Mouse (Mus musculus): Measurements from ENCODE around the gene Eya2. TPM values are rescaled to one million over a fixed set of nuclear protein-coding genes. Genes with fewer than 3 reads are reported as not detected.

The Eya2 gene
- polyA plus RNA-seq, 1 experiment: 2.4 TPM

DNA sequence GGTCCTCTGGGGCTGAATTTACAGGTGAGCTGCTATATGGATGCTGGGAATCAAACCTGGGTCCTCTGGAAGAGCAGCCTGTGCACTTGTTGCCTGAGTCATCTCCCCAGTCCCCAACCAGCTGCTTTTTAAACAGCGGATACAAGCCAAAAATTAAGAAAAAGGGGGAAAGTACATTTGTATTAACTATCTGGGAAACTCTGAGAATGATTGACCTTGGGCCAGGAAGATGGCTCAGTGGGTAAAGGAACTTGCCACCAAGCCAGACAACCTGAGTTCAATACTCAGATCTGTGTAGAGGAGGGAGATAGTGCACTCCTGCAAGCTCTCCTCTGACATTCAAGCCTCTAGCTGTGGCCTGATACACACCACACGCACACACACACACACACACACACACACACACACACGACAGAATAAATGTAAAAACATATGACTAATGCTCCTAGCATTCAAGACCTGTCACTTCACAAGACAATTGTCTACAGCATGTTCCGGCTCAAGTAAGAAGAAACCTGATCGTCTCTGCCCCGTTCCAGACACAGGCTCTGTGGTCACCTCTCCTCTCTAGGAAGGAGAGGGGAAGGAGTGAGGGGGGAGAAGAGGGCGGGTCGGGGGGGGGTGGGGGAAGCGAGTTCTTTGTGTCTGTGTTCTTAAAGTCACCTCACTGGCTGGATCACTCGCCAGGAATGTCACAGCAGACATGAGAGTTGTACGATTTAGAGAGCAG is 35.2 kb upstream of the Eya2 start:
- TF ChIP-seq CTCF (IDR thresholded peaks at IDR 0.05; ENCODE audit: control insufficient read depth, insufficient read depth, low read length) (no peak), POLR2A (IDR thresholded peaks at IDR 0.05; ENCODE audit: borderline replicate concordance, control insufficient read depth, low read depth, low read length) (no peak)
- H3K27ac ChIP-seq (ENCODE audit: control insufficient read depth, insufficient read depth, low read depth, low read length, poor library complexity): no peak overlapping the region
- WGBS: 20% methylated on average over 11 of the region's 11 CpGs
- no peaks in the 10 kb centered on the region for H3K4me1 ChIP-seq (ENCODE audit: control insufficient read depth, insufficient read depth, low read length)
- H3K4me3 ChIP-seq (replicated peaks; ENCODE audit: control insufficient read depth, low read depth, low read length): no peak overlapping the region

DNA sequence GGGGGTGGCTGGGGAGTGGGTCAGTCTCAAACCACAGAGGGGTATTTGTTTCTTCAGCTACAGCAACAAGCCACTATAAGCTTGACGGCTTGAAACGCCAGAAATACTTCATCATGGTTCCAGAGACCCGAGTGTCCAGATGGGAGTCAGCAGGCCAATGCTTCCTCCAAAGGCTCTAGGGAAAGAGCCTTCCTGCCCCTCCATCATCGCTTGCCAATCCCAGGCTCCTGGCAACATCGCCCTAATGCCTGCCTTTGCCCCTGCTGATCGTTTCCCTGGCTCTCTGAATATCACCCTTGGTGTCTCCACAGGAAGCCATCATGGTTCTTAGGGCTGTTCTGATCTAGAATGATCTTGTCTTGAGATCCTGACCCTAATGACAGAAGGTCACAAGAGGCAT is 33.0 kb upstream of the Eya2 start:
- TF ChIP-seq POLR2A (IDR thresholded peaks at IDR 0.05; ENCODE audit: borderline replicate concordance, control insufficient read depth, low read depth, low read length) (no peak), CTCF (IDR thresholded peaks at IDR 0.05; ENCODE audit: control insufficient read depth, insufficient read depth, low read length) (no peak)
- no peak overlapping the region for H3K27ac ChIP-seq (ENCODE audit: control insufficient read depth, insufficient read depth, low read depth, low read length, poor library complexity)
- 90% methylated on average over 6 of the region's 6 CpGs for WGBS
- no peaks in the 10 kb centered on the region for H3K4me1 ChIP-seq (ENCODE audit: control insufficient read depth, insufficient read depth, low read length)
- no peak overlapping the region for H3K4me3 ChIP-seq (replicated peaks; ENCODE audit: control insufficient read depth, low read depth, low read length)

DNA sequence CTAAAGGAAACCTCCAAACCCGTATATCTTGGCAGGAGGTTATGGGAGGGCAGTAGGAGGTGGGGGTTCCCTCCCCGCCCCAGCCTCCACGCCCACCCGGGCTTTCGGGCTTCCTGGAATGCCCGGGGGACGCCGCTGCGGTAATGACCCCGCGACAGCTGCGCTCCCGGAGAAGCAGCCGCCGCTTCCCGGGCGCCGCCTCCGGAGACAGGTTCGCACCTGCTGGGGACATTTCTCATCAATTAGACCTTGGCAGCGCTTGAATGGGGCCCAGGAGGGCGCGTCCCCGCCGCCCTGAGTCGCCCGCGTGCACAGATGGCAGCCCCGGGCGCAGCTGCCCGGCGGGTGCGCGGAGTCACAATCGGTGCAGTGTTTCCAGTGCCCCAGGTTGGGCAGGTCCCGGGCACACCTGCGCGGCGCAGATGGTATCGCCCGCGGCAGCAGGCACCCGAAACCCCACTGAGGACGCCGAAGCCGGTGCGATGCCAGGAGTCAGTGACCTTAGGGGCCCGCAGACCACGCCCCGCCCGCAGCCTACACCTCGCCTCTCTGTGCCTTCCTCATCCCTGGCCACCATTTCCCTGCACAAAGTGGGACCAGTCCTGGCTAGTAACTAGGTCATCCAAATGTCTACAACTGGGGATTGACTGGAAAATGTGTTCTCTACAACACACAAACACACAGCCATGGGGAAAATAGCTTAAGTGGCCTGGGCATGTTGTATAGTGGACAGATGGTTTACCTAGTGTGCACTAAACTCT is 31.4 kb upstream of the Eya2 start:
- WGBS: 2% methylated on average over 52 of the region's 52 CpGs
- Histone ChIP-seq H3K27ac (ENCODE audit: control insufficient read depth, insufficient read depth, low read depth, low read length, poor library complexity) (no peak overlapping the region), H3K4me3 (replicated peaks; ENCODE audit: control insufficient read depth, low read depth, low read length) (no peak overlapping the region), H3K4me1 (ENCODE audit: control insufficient read depth, insufficient read depth, low read length) (no peaks in the 10 kb centered on the region)
- no peak for TF ChIP-seq POLR2A (IDR thresholded peaks at IDR 0.05; ENCODE audit: borderline replicate concordance, control insufficient read depth, low read depth, low read length)
- no peak for TF ChIP-seq CTCF (IDR thresholded peaks at IDR 0.05; ENCODE audit: control insufficient read depth, insufficient read depth, low read length)

DNA sequence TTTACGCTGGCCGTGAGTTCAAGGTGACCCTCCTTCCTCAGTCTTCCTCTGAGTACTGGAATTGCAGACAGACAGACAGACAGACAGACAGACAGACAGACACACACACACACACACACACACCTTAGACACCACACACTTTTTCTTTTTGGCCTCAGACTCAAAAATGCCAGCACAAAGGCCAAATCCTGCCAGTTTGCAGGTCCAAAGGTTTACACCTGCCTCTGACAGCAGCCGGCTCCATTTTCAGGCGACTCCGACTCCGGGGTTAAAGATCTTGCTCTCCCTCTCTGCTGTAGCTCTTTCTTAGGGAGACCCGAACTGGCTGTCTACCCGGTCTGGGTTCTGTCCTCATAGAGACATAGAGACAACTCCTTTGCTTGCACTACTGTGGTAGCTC is 30.7 kb upstream of the Eya2 start:
- no peak overlapping the region for H3K4me3 ChIP-seq (replicated peaks; ENCODE audit: control insufficient read depth, low read depth, low read length)
- WGBS: 74% methylated on average over 8 of the region's 8 CpGs

DNA sequence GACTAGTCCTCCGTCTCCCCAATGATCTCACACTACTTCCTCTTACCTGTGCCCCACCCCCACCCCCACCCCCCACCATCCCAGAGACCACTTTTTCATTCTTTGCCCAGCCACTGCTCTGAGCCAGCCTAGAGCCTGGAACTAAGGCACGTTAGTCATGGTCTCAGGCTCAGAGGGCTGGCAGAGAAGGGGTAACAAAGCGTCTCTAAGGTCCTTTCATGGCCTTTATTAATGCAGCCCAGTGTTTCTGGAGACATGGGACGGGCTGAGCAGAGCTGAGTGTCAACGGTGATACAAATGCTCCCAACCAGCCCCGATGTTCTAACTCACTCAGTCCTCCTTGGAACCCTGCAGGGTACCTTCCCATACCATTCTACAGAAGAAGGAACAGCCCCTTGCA is 30.2 kb upstream of the Eya2 start:
- Histone ChIP-seq H3K4me1 (ENCODE audit: control insufficient read depth, insufficient read depth, low read length) (no peaks in the 10 kb centered on the region), H3K4me3 (replicated peaks; ENCODE audit: control insufficient read depth, low read depth, low read length) (no peak overlapping the region), H3K27ac (ENCODE audit: control insufficient read depth, insufficient read depth, low read depth, low read length, poor library complexity) (no peak overlapping the region)
- TF ChIP-seq POLR2A (IDR thresholded peaks at IDR 0.05; ENCODE audit: borderline replicate concordance, control insufficient read depth, low read depth, low read length) (no peak), CTCF (IDR thresholded peaks at IDR 0.05; ENCODE audit: control insufficient read depth, insufficient read depth, low read length) (no peak)
- 67% methylated on average over 6 of the region's 6 CpGs for WGBS

More for the DNA sequence above, 30.7 kb upstream of the Eya2 start:
- no peaks in the 10 kb centered on the region for H3K4me1 ChIP-seq (ENCODE audit: control insufficient read depth, insufficient read depth, low read length)
- no peak for TF ChIP-seq CTCF (IDR thresholded peaks at IDR 0.05; ENCODE audit: control insufficient read depth, insufficient read depth, low read length)
- no peak for TF ChIP-seq POLR2A (IDR thresholded peaks at IDR 0.05; ENCODE audit: borderline replicate concordance, control insufficient read depth, low read depth, low read length)
- H3K27ac ChIP-seq (ENCODE audit: control insufficient read depth, insufficient read depth, low read depth, low read length, poor library complexity): no peak overlapping the region

DNA sequence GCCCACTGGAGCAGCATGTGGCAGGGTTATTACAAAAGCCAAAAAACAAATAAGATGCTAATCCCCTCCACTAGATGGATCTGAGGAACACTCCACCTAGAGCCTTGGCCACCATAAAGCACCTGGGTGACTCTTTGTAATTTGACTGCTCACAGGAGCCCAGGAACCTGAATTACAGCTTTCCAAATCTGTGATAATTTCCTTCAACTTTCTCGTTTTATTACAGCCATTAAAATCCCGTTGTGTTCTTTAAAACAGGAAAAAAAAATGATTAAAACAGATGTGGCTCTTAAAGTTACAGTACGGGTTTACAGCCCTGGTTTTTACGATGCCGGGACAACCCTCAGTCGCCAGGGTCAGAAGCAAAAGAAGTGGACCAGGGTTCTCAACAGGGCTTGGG is 27.9 kb upstream of the Eya2 start:
- TF ChIP-seq CTCF (IDR thresholded peaks at IDR 0.05; ENCODE audit: control insufficient read depth, insufficient read depth, low read length) (no peak), POLR2A (IDR thresholded peaks at IDR 0.05; ENCODE audit: borderline replicate concordance, control insufficient read depth, low read depth, low read length) (no peak)
- Histone ChIP-seq H3K4me3 (replicated peaks; ENCODE audit: control insufficient read depth, low read depth, low read length) (no peak overlapping the region), H3K4me1 (ENCODE audit: control insufficient read depth, insufficient read depth, low read length) (no peaks in the 10 kb centered on the region), H3K27ac (ENCODE audit: control insufficient read depth, insufficient read depth, low read depth, low read length, poor library complexity) (no peak overlapping the region)
- 69% methylated on average over 6 of the region's 6 CpGs for WGBS

DNA sequence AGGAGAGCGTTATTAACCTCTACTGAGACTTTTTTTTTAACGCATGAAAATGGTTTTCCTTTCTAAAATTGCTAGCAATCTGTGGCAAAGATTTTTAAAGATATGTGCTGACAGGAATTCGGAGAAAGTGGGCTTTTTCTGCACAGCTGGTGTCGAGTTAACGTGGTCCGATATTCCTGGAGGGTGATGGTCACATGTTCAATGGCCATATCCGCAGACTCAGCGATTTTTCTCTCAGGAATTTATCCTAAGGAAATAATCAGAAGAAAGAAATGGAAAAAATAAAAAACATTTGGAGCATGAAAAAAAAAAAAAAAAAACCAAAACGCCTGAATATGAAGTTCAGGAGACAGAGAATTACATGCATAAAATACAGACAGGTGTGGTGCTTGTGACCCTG is 27.0 kb upstream of the Eya2 start:
- 68% methylated on average over 9 of the region's 9 CpGs for WGBS
- Histone ChIP-seq H3K27ac (ENCODE audit: control insufficient read depth, insufficient read depth, low read depth, low read length, poor library complexity) (no peak overlapping the region), H3K4me3 (replicated peaks; ENCODE audit: control insufficient read depth, low read depth, low read length) (no peak overlapping the region), H3K4me1 (ENCODE audit: control insufficient read depth, insufficient read depth, low read length) (no peaks in the 10 kb centered on the region)
- TF ChIP-seq POLR2A (IDR thresholded peaks at IDR 0.05; ENCODE audit: borderline replicate concordance, control insufficient read depth, low read depth, low read length) (no peak), CTCF (IDR thresholded peaks at IDR 0.05; ENCODE audit: control insufficient read depth, insufficient read depth, low read length) (no peak)

DNA sequence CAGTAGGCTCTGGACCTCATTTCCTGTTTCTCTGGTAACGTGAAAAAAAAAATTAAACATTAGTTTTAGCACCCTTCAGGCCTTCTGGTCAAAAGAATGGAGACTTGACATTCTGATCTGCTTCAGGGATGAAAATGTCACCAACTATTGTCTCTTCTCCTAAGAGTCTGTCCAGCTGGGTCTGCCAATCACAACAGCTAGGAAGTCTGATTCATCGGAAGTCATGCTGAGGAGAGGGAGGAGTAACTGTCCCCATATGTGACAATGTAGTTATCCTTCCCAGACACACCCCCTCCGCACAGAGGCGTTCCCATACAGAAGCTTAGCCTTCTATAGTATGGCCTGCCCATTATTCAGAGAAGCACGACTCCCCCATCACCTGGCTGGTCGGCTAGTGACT is 25.9 kb upstream of the Eya2 start:
- H3K4me1 ChIP-seq (ENCODE audit: control insufficient read depth, insufficient read depth, low read length): no peaks in the 10 kb centered on the region
- no peak overlapping the region for H3K4me3 ChIP-seq (replicated peaks; ENCODE audit: control insufficient read depth, low read depth, low read length)
- TF ChIP-seq POLR2A (IDR thresholded peaks at IDR 0.05; ENCODE audit: borderline replicate concordance, control insufficient read depth, low read depth, low read length) (no peak), CTCF (IDR thresholded peaks at IDR 0.05; ENCODE audit: control insufficient read depth, insufficient read depth, low read length) (no peak)
- H3K27ac ChIP-seq (ENCODE audit: control insufficient read depth, insufficient read depth, low read depth, low read length, poor library complexity): no peak overlapping the region
- 81% methylated on average over 6 of the region's 6 CpGs for WGBS
